Mouse (Mus musculus) urinary bladder, postnatal 36 days (tissue): ENCODE measurements at regions not wholly inside any gene's neighbourhood (a gene's known extent, or its start where the extent isn't known, plus 50 kb on each side); places are given as distances from the start of the nearest gene placed in this dataset.

Experiments used
- DNase-seq, 2 experiments: peaks; one replicate each; pipeline ENCODE4 v3.0.0; 2022; ENCODE audit warnings: low spot score in 2 of 2, mixed read lengths in 1 of 2

GRCm38 (mm10) chr2:101370991-101371736, 253.4 kb upstream of the Rag2 start:
- DNase-seq = no peak

DNA sequence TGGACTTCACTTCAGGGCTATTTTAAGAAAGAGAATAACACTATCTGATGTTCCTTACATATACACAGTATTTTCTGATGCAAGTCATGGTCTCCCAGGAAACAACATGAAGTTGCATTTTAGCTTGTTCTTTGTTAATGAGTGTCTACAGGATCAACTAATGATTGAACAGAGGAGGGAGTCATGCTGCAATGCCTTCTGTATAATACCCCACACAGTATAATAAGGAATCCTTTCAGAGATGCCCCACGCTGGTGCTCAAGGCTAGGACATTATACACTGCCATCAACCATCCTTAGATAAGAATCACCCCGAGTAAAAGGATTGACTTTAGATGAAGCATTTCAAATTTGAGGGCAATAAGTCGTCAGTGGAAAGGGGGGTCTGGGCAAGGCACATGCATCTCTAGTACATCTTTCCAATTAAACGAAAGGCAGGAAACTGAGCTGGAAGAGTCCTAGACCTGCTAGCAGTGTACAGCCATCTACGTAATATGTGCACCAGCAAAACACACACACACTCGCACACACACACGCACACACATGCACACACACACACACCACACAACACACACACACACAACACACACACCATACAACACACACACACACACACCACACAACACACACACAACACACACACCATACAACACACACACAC, 252.6 kb upstream of the Rag2 start:
- DNase-seq = no peak

DNA sequence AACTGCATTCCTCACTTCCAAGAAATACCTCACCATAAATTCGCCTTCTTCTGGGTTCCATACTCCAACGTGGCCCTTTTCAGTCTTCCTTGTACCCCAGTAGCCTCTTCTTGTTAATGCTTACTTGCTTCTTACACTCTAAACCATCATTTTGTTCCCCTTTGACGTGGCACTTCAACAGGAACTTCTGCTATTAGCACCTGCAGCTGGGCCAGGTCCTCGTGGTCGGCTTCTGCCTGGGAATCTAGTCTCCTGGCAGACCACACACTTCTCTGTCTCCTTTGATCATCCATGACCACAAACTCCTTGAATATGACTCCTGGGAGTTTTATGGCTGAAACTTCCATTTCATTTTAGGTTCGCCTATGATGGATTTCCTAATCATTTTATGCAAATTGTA, 243.9 kb upstream of the Rag2 start:
- DNase-seq = no peak

GRCm38 (mm10) chr2:101415002-101415401, 209.5 kb upstream of the Rag2 start:
- DNase-seq = no peak

- DNase-seq = no peak
Measured at GRCm38 (mm10) chr2:101416702-101417101, 207.8 kb upstream of the Rag2 start.

DNA sequence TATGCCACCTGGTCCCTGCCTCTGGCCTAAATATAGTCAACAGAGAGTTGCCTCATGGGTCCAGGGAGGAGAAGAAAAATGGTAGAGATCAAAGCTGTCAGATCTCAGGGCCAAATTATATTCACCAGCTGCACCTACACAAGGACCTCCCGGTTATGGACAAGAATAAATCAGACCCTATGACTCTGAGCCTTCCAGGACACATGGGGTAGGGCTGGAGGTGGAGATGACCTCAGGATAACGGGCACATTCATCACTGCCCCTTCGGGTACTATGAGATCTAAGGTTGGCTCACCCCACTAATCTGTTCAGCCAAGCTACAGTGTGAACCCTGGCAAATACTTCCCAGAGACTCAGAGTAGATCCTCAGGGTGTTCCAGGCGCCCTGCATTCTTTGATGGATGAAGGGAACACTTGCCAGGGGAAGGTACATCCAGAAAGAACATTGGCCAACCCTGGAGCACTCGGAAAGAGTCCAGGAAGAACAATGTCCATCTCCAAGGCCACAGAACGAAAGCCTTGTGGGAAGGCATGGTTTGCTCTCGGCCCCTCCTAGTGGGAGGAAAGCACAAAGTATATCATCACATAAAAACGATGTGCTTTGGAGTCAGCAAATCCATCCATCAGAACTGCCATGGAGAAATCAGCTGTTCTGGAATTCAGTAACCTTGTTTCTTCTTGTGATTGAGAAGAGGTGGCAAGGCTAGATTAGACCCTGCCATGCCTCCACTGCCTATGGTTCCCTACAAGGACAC, 191.2 kb upstream of the Rag2 start:
- no peak for DNase-seq

DNA sequence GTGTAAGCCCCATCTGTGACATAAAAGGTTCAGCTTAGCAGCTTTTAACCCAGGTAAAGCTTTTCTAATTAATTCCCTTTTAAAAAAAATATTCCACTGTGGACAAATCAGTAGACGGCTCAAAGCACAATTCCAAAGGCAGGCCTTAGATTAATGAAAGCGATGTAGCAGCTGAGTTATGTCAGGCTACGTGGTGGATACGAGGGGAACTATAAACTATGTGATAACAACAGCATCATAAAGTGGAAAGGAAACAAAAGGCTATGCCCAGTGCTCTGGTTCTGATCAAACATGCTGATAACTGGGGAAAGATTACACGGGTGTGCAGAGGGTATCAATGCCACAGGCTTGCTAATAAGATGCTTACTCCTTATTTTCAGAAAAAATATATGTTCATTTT, 184.3 kb upstream of the Rag2 start:
- DNase-seq = no peak

DNA sequence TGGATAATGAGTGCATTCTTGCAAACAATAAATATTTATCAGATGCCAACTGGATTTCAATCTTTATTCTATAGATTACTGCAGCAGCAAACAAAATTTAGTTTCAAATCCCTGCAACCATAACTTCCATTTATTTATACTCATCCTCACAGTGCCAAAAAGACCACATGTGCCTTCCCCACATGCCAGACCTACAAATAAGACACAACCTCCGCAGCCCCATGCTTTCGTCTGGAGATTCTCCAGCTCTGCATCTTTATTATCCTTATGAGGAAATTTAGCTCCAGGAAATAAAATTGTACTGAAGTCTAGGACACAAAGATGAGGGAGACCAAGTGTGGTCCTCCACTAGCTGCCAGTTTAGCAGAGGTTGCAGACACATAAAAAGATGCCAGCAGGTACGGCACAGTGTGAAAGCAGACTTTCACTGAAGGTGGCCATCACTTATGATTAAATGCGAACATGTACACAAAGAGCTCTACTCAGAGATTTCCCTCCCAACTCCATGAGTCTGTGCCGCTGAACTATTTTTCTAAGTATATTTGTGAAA, 183.4 kb upstream of the Rag2 start:
- DNase-seq = no peak

- DNase-seq = no peak
Measured at GRCm38 (mm10) chr2:101455591-101455990, 168.9 kb upstream of the Rag2 start.

GRCm38 (mm10) chr2:101458959-101459358, 165.6 kb upstream of the Rag2 start:
- DNase-seq = no peak

DNA sequence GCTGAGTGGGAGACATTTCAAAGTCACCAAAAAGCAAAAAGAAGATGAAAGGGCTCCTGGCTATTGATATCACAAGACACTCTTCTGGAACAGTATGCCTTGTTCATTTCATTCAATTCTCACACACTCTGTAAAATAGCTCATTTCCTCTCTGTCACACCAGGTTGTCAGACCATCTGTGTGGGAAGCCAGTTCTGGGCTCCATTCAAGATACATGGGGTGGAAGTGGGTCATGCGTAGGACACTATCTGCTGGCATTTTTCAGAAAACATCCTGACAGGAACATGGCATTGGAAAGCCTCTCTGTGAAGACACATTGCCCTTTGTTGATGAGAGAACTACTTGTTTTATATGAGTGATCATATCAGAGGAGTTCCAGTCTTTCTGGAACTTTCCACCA, 162.1 kb upstream of the Rag2 start:
- no peak for DNase-seq

- no peak for DNase-seq
Measured at GRCm38 (mm10) chr2:101464291-101465140, 160.0 kb upstream of the Rag2 start.

DNA sequence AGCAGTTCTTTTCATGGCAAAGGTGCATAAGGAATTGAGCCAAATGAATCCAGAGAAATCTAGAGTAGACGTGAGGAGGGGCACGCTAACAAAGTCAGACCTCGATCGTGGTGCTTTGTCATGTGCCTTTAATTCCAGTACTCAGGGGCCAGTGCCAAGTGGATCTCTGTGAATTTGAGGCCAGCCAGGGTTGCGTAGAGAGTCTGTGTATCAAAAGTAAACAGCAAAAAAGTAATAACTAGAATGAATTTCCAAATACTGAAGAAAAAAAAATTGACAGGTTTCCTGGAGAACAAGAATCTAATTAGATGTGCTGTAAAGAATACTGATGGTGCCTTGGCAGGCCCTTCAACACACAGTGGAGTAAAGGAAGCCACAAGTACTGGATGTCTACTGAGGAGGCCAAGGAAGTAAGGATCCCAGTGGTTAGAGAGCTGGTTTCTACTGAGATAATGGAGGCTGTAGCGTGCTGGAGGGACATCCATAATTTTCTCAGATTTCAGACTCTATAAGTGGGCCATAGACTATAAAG, 153.9 kb upstream of the Rag2 start:
- DNase-seq = no peak

DNA sequence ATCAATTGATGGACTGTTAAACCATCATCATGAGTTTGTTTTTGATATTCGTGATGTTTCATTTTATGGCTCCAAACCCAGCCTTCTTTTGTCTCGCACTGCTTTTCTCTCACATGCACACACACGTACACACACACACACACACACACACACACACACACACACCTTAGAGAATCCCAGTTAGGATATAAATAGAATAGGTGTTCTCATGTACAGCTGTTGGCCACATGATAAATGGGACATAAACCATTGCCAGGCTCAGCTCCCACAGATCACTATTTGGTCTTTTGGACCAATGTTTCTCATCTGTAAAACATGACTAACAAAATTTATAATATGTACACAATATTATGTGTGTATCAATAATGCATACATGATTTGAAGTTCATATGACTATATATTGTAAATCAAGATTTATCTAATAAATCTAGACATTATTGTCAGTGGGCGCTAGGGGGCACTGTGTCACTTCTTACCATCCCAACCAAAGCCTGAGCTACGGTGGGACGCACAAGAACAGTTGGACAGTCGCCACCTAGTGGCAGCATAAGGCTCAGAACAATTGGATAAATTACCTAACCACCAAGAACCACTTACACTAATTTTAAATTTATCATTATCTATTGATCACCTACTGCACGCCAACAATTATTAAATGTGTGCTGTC, 151.9 kb upstream of the Rag2 start:
- DNase-seq = peak; percentile 56 to 80

GRCm38 (mm10) chr2:101473116-101473485, 151.4 kb upstream of the Rag2 start:
- DNase-seq = no peak

DNA sequence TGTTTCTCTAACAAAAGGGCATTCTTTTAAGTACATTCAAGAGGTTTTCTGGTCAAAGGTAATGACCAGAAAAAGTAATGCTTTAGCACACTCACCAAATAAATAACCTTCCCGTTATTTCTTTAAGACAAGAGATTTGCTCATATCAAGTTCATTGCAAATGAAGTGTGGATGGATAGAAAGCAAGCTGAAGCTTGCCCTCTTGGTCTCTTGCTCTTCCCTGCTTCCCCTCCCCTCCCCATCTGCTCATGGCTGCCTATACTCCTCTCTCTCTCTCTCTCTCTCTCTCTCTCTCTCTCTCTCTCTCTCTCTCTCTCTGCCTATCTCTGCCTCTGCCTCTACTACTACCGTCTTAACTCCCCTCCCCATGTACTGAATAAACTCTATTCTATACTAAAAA, 147.7 kb upstream of the Rag2 start:
- DNase-seq = no peak

DNA sequence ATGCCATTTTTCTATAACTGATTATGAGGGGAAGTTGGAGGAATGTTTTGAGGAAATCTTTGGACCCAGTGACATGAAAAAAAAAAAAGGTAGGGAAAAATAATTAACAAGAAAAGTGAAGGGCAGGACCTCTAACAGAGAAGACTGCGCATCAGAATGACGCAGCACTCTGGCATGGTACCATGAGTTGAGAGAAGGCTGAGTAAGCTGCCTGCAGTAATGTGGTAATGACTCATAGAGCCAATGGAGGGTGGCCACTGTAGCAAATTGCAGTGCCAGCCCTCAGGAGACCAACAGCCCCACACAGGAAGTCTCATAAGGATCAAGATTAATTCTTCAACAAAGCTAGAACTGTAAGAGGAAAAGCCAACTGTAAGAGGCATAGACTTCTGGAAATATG, 134.3 kb upstream of the Rag2 start:
- no peak for DNase-seq

DNA sequence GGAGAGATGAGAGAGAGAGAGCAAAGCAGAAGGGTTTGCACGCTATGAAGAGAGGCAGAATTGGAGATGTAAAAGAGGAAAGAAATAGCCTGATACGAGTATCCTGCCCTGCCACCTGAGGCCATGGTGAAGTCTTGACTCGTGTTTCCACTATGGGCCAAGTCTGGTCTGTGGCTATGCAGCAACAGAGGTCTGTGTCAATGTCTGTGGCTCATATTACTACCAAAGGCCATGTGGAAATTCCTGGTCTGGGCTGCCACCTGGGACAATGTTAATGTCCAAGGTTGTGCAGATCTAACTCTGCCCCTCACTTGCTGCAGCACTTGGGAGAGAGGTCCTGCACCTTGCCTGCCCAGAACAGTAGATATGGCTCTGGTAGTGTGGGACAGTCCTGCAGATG, 132.8 kb upstream of the Rag2 start:
- DNase-seq = no peak

GRCm38 (mm10) chr2:101508116-101508515, 116.4 kb upstream of the Rag2 start:
- no peak for DNase-seq
